ENCODE assay signal across 18 mouse cellular contexts in genomic region chr12:75794527-75794926, GRCm38 (mm10).
"Had no signal": no experiment of that assay in that cellular context is flagged by ENCODE, and none has a peak within 500 bp of the region (broad histone marks: within the 10 kb centered on the region; RNA-seq: fewer than 3 reads in every experiment).

No protein-coding gene starts in this region.

- H3K4me1 ChIP-seq: kidney, embryonic 15.5 days; liver, embryonic 13.5 days; midbrain, embryonic 12.5 days; neural tube, embryonic 13.5 days; stomach, embryonic 15.5 days had no signal

- H3K9ac ChIP-seq: kidney, embryonic 15.5 days; liver, embryonic 13.5 days; midbrain, embryonic 12.5 days; neural tube, embryonic 13.5 days; stomach, embryonic 15.5 days had no signal

- ATAC-seq: midbrain, embryonic 16.5 days had no signal

- H3K9me3 ChIP-seq: liver, embryonic 13.5 days; midbrain, embryonic 12.5 days; neural tube, embryonic 13.5 days; stomach, embryonic 15.5 days had no signal

- DNase-seq: kidney, postnatal 10 days; kidney, postnatal 36 days; layer of hippocampus, postnatal 36 days; liver, embryonic 13.5 days; lung, adult 2 months; lung, postnatal 14 days; lung, postnatal 4 days; retina, postnatal 1 day; right cerebral cortex, postnatal 25 days; spleen, adult 18-20 months; thymus, postnatal 25 days had no signal

- H3K27ac ChIP-seq: kidney, embryonic 15.5 days; left cerebral cortex, adult 2 months; liver, embryonic 13.5 days; midbrain, embryonic 12.5 days; neural tube, embryonic 13.5 days; stomach, embryonic 15.5 days had no signal

- H3K36me3 ChIP-seq: kidney, embryonic 15.5 days; liver, embryonic 13.5 days; midbrain, embryonic 12.5 days; neural tube, embryonic 13.5 days; stomach, embryonic 15.5 days had no signal

- H3K27me3 ChIP-seq: kidney, embryonic 15.5 days; liver, embryonic 13.5 days; midbrain, embryonic 12.5 days; neural tube, embryonic 13.5 days; stomach, embryonic 15.5 days had no signal

- H3K4me3 ChIP-seq: kidney, embryonic 15.5 days; left cerebral cortex, adult 2 months; liver, embryonic 13.5 days; midbrain, embryonic 12.5 days; myocyte; neural tube, embryonic 13.5 days; stomach, embryonic 15.5 days had no signal

- H3K4me2 ChIP-seq: kidney, embryonic 15.5 days; liver, embryonic 13.5 days; midbrain, embryonic 12.5 days; neural tube, embryonic 13.5 days; stomach, embryonic 15.5 days had no signal
